Mouse (Mus musculus): ENCODE measurements around the gene Vps50. TPM values are rescaled to one million over a fixed set of nuclear protein-coding genes. Genes with fewer than 3 reads are reported as not detected.

The Vps50 gene
- total RNA-seq (2023), result 10 to 100 TPM; 22.3 to 27.4 TPM

DNA sequence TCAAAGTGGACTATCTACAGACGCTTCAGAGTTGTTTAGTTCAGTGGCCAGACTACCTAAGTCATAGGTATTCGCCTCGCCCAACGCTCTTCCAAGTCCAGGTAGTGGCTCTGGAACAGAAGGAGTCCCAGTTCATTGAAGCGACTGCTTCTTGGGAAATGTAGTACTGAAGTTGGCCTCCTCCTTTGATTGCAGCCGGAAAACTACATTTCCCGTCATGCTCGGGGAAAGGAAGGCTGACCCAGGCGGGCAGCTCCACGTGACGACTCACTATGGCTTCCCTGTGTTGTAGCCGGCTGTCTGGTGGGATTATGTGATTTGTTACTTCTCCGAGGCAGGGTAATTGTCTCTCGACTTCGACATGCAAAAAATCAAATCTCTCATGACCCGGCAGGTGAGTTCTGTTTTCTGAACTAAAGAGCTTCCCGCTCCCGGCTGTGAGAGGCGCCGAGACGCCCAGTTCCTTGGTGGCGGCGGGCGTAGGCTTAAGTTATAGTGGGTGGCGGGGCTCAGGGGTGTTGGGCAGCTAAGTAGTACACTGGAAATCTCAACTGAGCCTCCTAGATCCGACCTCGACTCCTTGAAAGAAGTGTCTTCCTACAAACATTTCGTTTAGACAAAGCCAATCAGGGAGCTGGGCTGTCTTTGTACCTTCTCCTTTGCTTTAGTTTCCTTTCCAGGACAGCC lies at the start of gene Vps50, which contains the start of gene Hepacam2:
Gene Vps50, plus strand, starts transcription at position 221 of the 687 bp plus-strand sequence.
Gene Hepacam2, minus strand, starts transcription at position 137 of the 687 bp plus-strand sequence.

Other genes with a start within 250 kb of the Vps50 start
- gene Samd9l, start 98.8 kb upstream of the Vps50 start, total RNA-seq (2023), result 100 to 1,000 TPM; 174 to 237 TPM
- 10 to 100 TPM; 11.7 to 22.1 TPM for gene Hepacam2, start 84 bp upstream of the Vps50 start, total RNA-seq (2023)

Measured in B cell, adult 67 days (primary cell).